Mouse (Mus musculus) erythroblast, embryonic 14.5 days (primary cell): ENCODE data around the gene Coa6.

Source experiments
- GATA1 ChIP-seq: IDR thresholded peaks from 2 replicates; pipeline ENCODE4 v1.6.1; 2012; ENCODE audit warnings: low read length, inconsistent platforms, mixed read lengths
- TAL1 ChIP-seq: IDR thresholded peaks from 3 replicates; pipeline ENCODE4 v1.6.1; 2012; ENCODE audit warnings: low read length, inconsistent platforms, mixed read lengths

DNA sequence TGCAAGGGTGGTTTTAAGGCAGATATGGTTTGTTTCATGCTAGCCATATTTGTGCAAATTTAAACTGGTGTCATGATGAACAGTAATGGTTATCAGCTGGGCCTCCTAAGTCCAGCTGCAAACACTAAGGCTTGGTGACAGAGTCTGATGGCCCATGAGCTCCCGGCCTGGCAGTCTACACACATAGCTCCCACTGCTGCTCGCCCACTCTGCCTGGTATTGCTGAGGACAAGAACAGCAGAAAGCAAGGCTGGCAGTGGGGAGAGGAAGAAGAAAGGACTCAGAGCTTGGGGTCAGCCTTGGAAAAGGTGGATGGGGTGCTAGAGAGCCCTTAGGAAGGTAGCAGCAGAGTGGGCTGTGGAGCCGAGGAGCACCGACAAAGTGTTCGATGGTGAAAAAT, 7.3 kb downstream of the Coa6 start:
- TF ChIP-seq GATA1 (no peak), TAL1 (no peak)
